Mouse (Mus musculus) induced T-regulatory cell, adult 2 months (primary cell): Measurements from ENCODE around the gene Ccdc47.

Experiments used
- DNase-seq: peaks from one replicate; pipeline ENCODE4 v3.0.0-alpha.2; 2012; ENCODE audit warnings: low read depth

Gene Ccdc47

DNA sequence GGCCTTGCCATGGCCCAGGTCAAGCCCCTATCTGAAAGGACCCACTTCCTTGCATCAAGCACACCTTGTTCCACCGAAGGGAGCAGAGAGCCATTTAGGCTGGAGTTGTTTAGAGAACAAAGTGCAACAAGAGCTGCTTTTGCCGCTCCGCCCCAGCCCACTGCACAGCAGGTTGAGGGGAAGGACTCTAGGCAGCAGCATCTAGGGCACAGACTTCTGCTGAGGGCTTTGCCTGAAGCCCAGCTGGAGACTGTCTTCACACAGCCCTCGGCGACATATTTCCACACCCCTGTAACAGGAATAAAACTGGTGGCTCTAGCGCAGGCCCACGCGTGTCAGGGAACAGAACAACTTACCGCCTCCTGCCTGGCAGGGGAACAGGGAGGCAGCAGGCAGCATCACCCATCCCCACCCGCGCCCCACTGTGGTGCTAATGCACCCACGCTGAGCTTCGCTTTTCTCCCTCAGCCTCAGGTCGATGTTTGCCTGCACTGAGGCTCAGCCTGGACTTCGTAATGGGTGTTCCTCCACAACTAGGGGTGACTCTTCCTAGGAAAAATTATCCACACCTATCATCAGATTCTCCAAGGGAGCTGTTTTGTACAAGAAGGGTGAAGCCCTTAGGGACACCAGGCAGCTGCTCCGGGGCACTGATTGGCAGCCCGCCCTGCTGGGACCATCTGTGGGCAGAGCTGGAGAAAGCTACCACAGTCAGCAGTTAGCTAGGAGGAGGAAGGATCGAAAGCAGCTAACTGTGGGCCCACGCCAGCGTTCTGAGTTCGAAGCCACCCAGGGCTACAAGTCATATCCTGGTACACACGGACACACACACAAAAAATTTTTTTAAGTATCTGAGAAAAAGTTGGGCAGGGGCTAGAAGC, 55.1 kb downstream of the Ccdc47 start, which contains the start of the genes Gm10840 and Limd2:
Gm10840 (plus strand) TSS at position 10 of the 881 bp plus-strand sequence.
Limd2 (minus strand) TSS at position 20 of the 881 bp plus-strand sequence.
- DNase-seq = peak; percentile 80

DNA sequence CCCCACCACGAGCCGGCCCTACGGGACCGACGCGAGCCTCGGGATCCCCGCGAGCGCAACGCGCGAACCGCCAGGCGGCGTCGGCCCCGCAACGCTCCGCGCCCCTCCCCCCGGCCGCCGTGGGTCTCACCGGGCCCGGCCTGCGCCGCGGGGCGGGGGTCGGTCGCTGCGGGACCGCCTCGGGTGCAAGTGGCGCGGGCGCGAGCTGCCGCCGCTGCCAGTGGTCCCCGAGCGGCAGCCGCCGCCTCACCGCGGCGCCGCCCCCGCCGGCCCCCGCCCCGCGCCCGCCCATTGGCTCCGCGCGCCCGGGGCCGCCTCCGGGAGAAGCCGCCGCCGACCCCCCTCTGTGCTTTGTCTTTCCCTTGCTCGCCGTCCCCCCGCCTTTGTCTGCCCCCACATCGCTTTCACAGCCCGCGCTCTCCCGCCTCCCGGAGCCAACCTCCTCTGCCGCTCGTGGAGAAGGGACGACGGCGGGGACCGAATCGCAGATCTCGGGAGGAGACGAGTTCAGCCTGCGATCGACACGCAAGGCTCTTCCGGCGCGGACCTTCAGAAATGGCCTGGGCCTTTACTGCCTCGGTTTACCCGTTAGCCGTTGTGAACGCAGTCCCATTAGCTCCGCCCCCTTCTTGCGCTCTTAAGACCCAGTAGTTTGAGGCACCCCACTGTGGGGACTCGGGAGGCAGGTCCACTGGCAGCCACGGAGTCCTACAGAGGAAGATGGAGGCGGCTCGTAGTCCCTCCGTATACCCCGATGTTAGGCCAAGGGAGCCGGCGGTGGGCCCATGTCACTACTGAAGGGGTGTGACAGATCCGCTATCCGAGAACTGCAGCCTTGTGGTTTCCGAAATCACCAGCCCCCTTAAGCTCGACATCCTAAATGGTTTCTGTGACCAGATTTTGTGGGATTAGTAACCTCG, 56.0 kb downstream of the Ccdc47 start:
- peak; percentile 86 for DNase-seq

DNA sequence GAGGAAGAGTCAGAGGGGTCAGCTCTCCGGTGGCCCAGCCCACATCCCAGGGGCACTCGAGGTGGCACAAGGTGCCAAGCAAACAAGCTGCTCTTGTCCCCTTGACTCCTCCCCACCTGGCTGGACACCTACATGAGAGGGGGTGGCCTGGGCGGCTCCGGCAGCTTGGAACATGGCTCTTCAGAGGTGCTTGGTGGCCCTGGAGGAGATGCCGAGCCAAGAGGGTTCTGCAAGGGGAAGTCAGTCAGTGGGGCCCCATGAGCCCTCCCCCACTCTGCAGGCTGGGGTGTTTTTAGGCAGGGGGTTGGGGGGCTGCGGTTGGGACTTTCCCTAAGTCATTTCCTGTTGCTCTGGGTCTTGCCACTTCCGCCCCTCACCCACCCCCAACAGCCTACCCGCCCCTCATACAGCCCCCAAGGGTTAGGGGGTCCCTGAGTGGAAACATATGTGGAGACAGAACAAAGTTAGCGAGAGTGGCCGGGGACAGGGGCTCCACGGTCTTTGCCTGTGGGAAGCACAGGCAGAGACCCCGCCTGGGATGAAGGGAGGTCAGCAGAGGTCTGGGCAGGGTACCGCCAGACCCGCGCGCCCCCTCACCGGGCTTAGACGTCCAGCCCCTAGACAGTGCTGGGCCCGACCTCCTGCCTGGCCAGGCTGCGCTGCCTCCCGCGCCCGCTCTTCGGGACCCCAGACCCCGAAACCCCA, 56.8 kb downstream of the Ccdc47 start:
- DNase-seq = peak; percentile 94

DNA sequence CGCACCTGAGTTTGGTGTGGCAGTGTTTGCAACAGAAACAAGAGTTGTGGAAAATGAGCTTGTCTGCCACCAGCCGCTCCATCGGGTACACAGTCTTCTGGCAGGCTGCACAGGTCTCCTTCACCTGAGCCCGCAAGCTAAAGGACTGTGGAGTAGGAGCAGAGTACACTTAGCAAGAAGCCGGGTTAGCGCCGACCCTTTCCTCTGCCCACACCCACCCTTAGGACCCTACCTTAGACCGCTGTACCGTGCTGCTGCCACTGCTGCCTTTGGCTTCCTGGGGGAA, 57.3 kb downstream of the Ccdc47 start:
- no peak for DNase-seq

DNA sequence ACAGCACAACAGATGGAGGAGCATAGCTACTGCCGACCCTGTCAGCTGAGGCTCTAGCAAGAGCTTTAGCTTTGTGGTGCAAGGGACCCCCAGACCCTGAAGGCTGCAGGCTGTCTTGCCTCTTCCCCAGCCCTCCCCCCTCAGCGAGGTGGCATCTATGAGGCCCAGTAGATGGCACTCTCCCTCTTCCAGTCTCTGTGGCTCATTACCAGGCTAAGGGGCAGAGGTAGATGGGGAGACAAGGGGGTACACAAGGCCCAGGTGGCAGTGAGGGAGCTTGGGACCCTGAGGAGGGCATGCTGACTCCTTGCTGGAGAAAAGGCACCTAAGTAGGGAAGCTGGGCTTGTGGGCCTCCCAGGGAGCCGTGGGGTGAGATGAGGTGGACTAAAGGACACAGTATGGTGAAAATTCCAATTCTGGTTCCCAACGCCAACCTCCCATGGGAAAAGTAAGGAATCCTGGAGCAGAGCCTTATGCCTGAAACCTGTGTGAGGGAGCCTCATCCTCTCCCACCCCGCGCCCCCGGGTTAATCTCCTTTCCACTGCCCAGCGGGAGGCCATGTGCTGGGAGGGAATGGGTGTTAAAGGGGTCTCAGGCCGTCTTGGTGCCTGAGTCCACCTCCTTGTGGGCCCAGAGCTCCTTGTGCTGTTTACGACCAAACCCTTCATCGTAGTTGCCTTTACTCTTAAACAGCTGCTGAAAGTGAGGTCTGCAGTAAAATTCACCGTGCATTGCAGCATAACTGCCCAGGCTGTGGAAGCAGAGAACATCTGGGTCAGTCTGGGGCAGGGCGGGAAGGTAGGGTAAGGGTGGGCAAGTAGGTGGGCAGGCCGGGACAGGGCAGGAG, 57.8 kb downstream of the Ccdc47 start:
- DNase-seq = peak; percentile 85

DNA sequence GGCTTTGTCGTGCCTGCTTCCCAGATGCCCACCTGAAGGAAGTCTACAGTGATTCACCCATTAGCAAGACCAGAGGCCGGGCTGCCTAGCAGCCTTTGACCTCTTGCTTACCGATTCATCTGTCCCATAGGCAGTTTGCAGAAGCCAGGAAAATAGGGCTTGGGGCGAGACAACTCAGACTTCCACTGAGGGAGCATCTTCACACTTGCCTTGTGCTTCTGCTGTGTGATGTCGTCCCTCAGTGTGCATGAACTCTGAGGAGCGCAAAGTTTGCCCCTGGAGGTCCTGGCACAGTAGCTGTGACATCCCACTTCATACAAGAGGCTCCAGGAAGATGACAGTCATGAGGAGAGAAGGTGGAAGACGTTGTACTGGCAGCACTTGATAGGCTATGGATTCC, 59.0 kb downstream of the Ccdc47 start:
- no peak for DNase-seq

DNA sequence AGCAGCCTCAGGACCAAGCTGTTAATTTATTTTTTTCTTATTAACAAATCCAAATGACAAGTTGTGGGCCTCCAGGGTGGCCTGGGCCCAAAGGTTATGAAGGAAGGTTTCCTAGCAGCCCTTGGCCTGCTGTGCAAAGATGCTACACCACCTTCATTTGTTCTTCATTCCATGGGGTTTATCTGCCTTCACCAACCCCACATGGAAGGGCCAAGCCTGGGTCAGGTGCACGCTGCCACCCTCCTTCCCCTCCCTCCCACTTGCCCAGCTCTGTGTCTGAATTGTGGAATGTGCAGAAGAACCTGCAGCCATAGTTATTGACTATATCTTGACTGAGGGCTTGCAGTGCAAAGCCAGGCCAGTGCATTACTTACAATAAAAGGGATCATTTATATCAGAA, 59.9 kb downstream of the Ccdc47 start:
- DNase-seq = no peak

DNA sequence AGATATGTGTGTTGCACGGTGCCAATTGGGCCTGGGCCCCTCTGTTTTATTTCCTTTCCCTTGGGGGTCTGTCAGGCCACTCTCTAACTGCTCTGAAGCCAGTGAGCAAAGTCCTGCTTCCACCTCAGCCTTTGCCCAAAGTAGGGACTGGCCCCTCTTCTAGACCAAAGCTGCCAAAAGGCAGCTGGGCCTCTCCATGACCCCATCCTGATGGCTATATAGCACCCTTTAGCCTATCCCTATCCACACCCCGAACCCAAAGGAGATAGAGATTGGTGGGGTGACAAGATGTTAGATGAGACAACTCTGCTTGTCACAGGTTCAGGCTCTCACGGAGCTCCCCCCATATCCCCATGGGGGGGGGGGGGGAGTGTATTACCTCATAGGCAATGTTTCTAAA, 60.4 kb downstream of the Ccdc47 start:
- DNase-seq = no peak

DNA sequence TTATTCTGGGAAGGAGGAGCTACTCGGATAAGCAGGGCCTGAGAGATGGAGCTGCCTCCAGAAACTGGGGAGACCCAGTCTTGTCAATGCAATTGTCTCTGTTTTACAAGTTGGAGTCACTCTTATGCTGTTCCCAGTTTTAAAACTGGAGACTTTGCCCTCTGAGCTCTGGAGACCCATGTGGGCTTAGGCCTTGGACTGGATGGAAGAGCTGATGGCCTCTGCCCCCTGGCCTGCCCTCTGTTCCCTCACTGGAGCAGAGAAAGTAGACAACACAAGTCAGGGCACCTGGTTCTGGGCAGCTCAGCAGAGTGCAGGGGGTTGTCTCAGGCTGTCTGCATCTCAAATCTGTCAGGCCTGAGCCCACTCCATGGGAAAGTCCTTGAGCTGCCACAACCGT, 61.4 kb downstream of the Ccdc47 start:
- DNase-seq = no peak

DNA sequence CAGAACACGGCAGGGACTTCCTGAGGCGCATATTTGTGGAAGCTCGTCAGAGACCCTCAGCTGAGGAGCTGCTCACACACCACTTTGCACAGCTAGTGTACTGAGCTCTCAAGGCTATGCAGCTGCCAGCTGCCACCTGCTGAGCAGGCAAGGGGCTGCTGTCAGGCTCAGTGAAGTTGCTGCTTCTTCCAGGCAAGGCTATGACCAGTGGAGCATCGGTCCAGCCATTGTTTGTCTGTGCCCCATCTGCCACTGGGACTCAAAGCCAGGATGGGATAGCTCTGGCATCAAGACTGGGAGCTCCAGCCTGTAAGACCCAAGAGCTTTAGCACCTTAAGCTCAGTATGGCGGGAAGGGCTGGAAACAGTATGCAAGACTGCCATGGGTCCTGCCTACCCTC, 62.1 kb downstream of the Ccdc47 start:
- DNase-seq = no peak

DNA sequence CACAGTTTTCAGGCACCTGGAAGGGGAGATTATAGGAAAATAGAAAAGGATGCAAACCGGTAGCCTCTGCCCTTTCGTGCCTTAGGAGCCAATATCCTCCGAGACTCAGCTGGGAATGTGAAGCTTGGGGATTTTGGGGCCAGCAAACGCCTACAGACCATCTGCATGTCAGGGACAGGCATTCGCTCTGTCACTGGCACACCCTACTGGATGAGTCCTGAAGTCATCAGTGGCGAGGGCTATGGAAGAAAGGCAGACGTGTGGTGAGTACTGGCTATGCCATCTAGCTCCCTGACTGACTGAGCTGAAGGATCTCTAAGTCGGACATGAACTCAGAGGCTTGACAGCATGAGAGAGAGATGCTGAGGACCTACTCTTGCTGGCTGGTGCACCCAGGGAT, 64.0 kb downstream of the Ccdc47 start:
- no peak for DNase-seq

DNA sequence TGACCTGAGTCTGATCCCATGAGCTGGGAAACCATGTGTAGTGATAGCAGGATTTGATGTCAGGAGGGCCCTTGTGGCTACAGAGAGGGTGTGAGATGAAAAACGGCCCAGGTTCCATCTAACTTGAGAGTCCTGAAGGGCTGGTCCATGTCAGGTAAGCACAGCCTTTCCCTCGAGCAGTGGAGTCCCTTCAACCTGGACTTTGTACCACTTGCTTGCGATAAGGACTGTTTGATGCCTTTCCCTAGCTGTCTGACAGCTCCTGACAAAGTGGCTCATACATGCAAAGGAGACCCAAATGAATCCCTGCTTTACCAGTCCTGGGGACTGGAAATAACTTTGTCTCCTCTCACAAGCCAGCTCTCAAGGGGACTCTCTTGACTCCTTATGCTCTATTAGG, 64.9 kb downstream of the Ccdc47 start:
- no peak for DNase-seq
